Mouse (Mus musculus): ENCODE data around the gene Actl6a. TPM values are rescaled to one million over a fixed set of nuclear protein-coding genes. Genes with fewer than 3 reads are reported as not detected.
"Not testable (repeated sequence)": the region's sequence is repeated elsewhere in the genome, so short reads cannot be mapped to it uniquely, and the experiment has no call there.

Gene Actl6a
- total and polyA plus RNA-seq, 2 experiments from 2014 or later = 42.2 to 52.9 TPM

DNA sequence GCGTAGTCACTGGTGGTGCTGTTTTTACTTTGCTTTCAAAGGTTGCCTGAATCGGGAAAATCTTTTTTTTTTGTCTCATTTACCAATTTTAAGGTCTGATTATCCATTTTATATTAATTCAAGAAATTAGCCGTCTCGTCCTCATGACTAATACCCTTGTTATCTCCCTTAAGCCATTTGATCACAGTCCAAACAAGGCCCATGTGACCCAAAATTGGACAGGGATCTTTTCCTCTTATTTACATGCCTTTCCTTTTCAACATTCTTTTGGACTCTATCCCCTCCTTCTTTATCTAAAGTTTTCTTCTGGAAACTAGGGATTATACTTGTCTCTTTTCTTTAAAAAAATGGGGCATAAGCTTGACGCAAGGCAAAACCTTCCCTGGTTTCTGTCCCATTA is 14.3 kb upstream of the Actl6a start:
- no peak overlapping the region for H3K4me2 ChIP-seq (ENCODE audit: low read depth, low read length)
- TF ChIP-seq CTCF (IDR thresholded peaks at IDR 0.05; ENCODE audit: low read depth) = no peak
- no peak overlapping the region for H3K27ac ChIP-seq
- no peaks in the 10 kb centered on the region for H3K27me3 ChIP-seq (ENCODE audit: insufficient read depth, low read length)
- H3K4me3 ChIP-seq (ENCODE audit: low read length) = no peak overlapping the region
- no peak overlapping the region for H3K9ac ChIP-seq (replicated peaks; ENCODE audit: low read length)
- DNase-seq (ENCODE audit: low spot score) = no peak
- H3K9me3 ChIP-seq (ENCODE audit: low read length) = no peaks in the 10 kb centered on the region
- no peak for ATAC-seq
- no peaks in the 10 kb centered on the region for H3K36me3 ChIP-seq (ENCODE audit: insufficient read depth, low read length)
- 79% methylated on average over 5 of the region's 5 CpGs for WGBS
- no peaks in the 10 kb centered on the region for H3K4me1 ChIP-seq (ENCODE audit: insufficient read depth, low read length)

DNA sequence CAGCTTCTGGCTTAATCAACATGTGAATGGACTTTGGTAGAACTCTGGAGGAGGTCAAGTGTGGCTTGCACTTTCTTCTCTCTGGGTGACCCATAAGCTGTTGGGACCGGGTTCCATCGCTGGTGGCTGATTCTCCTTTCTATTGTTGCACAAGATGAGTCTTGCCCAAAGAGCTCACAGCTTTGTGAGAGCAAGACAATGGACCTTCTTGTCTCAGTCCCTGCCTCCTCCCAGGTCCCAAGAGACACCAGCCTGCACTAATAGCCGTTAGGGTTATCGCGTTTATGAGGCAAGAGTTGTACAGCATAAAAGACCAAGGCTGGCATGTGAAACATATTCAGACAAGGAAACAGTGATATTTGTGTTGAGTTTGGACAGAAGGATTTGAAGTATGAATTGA is 11.9 kb upstream of the Actl6a start:
- Histone ChIP-seq H3K36me3 (ENCODE audit: insufficient read depth, low read length) (no peaks in the 10 kb centered on the region), H3K4me2 (ENCODE audit: low read depth, low read length) (no peak overlapping the region), H3K27me3 (ENCODE audit: insufficient read depth, low read length) (no peaks in the 10 kb centered on the region), H3K4me3 (ENCODE audit: low read length) (no peak overlapping the region), H3K9me3 (ENCODE audit: low read length) (no peaks in the 10 kb centered on the region), H3K9ac (replicated peaks; ENCODE audit: low read length) (no peak overlapping the region), H3K4me1 (ENCODE audit: insufficient read depth, low read length) (no peaks in the 10 kb centered on the region), H3K27ac (no peak overlapping the region)
- WGBS = 53% methylated on average over 5 of the region's 5 CpGs
- ATAC-seq (no peak), DNase-seq (ENCODE audit: low spot score) (no peak)
- no peak for TF ChIP-seq CTCF (IDR thresholded peaks at IDR 0.05; ENCODE audit: low read depth)

DNA sequence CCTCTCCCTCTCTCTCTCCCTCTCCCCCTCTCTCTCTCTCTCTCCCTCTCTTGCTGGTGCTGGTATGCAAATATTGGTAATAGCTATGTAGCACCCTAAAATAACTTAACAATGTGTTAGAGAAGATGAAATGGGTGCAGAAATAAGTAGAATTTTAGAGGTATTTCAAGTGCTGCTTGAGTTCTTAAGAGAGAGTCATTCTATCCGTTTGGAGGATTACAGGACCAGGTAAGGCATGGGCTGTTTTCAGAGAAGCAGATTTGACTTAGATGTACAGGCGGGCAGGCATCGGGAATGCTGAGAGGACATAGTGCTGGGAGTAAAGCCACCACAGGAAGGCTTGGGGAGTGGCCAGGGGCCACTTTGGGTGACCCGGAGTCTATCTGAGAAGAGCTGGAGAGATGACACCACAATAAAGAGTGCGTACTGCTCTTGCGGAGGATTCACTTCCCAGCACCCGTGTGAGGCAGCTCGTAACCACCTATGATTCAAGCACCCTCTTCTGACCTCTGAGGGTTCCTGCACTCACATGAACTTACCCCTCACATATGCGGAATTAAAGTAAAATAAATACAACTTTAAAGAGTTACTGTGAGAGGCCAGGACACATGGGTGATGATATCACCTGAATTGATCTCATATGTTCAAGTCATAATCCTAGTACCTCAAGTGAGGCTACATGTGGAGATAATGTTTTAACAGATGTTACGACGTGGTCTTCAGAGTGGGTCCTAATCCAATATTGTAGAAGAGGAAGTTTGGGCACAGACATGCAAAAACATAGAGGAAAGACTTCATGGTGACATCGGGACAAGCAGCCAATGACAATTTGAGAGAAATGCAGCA is 11.1 kb upstream of the Actl6a start:
- no peaks in the 10 kb centered on the region for H3K9me3 ChIP-seq (ENCODE audit: low read length)
- TF ChIP-seq CTCF (IDR thresholded peaks at IDR 0.05; ENCODE audit: low read depth) = 0 out of 2 replicates have a peak, but pooled peaks have one; percentile 14
- H3K4me3 ChIP-seq (ENCODE audit: low read length) = no peak overlapping the region
- ATAC-seq (no peak), DNase-seq (ENCODE audit: low spot score) (no peak)
- no peaks in the 10 kb centered on the region for H3K4me1 ChIP-seq (ENCODE audit: insufficient read depth, low read length)
- WGBS = 81% methylated on average over 12 of the region's 12 CpGs
- no peaks in the 10 kb centered on the region for H3K36me3 ChIP-seq (ENCODE audit: insufficient read depth, low read length)
- H3K4me2 ChIP-seq (ENCODE audit: low read depth, low read length) = no peak overlapping the region
- H3K9ac ChIP-seq (replicated peaks; ENCODE audit: low read length) = no peak overlapping the region
- no peaks in the 10 kb centered on the region for H3K27me3 ChIP-seq (ENCODE audit: insufficient read depth, low read length)
- H3K27ac ChIP-seq = no peak overlapping the region

DNA sequence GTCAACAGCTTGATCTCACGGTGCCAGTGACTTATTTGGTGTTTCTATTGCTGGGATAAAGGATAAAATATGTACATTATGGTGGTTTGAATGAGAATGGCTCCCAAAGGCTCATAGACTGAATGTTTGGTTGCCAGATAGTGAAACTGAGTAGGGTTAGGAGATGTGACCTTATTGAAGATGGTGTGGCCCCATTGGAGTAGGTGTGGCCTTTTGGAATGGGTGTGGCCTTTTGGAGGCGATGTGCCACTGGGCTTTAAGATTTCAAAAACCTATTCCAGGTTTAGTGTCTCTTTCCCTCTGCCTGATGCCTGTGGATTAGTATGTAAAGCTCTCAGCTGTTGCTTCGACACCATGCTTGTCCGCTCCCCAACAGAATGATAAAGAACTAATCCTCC is 10.5 kb upstream of the Actl6a start:
- Histone ChIP-seq H3K4me1 (ENCODE audit: insufficient read depth, low read length) (no peaks in the 10 kb centered on the region), H3K4me3 (ENCODE audit: low read length) (no peak overlapping the region), H3K27me3 (ENCODE audit: insufficient read depth, low read length) (no peaks in the 10 kb centered on the region), H3K36me3 (ENCODE audit: insufficient read depth, low read length) (no peaks in the 10 kb centered on the region), H3K4me2 (ENCODE audit: low read depth, low read length) (no peak overlapping the region), H3K27ac (no peak overlapping the region), H3K9ac (replicated peaks; ENCODE audit: low read length) (no peak overlapping the region), H3K9me3 (ENCODE audit: low read length) (no peaks in the 10 kb centered on the region)
- ATAC-seq (no peak), DNase-seq (ENCODE audit: low spot score) (no peak)
- 87% methylated on average over 4 of the region's 4 CpGs for WGBS
- TF ChIP-seq CTCF (IDR thresholded peaks at IDR 0.05; ENCODE audit: low read depth) = no peak

DNA sequence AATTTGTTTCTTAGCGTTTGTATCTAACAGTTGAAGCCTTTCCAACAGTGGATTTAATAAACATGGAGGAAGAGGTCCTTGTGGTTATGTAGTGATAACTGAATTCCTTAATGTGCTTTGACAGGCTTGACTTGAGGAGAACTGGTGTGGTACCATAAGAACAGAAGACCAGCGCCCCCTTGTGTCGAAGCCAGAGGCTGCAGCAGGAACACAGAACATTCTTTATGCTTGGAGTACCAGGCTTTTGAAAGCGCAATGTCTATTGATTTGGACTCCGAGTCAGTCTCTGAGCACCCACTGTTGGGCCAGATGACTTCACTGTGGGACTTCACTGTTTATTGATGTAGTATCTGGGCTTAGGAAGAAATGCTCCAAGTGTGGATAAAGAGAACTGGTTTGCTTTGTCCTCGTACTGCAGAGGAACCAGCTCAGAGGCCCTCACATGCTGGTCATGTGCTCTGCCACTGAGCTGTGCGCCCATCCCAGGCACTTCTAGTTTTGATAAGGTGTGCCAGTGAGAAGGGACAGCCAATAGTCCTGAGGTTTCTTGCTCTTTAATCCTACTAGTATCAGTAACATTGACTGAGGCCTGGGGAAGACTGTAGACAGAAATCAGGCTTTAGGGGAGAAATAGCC is 7.8 kb upstream of the Actl6a start:
- H3K36me3 ChIP-seq (ENCODE audit: insufficient read depth, low read length) = no peaks in the 10 kb centered on the region
- peak; percentile 95 for DNase-seq (ENCODE audit: low spot score)
- ATAC-seq = peak; percentile 94
- no peak overlapping the region for H3K27ac ChIP-seq
- H3K4me2 ChIP-seq (ENCODE audit: low read depth, low read length) = no peak overlapping the region
- peak; percentile 96 for TF ChIP-seq CTCF (IDR thresholded peaks at IDR 0.05; ENCODE audit: low read depth)
- H3K27me3 ChIP-seq (ENCODE audit: insufficient read depth, low read length) = no peaks in the 10 kb centered on the region
- H3K4me1 ChIP-seq (ENCODE audit: insufficient read depth, low read length) = no peaks in the 10 kb centered on the region
- no peak overlapping the region for H3K9ac ChIP-seq (replicated peaks; ENCODE audit: low read length)
- H3K9me3 ChIP-seq (ENCODE audit: low read length) = no peaks in the 10 kb centered on the region
- no peak overlapping the region for H3K4me3 ChIP-seq (ENCODE audit: low read length)
- WGBS = 29% methylated on average over 7 of the region's 7 CpGs

DNA sequence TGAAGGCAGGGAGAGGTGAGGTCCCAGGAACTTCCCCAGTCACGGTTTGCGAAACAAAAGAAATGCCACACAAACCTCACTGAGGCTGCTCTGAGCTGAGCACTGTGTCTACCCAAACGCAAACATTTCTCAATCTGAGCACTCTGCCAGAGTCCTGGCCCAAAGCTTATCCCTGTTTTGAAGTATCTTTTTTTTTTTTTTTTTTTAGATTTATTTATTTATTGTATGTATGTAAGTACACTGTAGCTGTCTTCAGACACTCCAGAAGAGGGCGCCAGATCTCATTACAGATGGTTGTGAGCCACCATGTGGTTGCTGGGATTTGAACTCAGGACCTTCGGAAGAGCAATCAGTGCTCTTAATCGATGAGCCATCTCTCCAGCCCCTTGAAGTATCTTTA is 2.1 kb upstream of the Actl6a start:
- H3K27ac ChIP-seq; H3K4me3 ChIP-seq (ENCODE audit: low read length); H3K27me3 ChIP-seq (ENCODE audit: insufficient read depth, low read length); ATAC-seq; H3K9ac ChIP-seq (replicated peaks; ENCODE audit: low read length); H3K36me3 ChIP-seq (ENCODE audit: insufficient read depth, low read length); H3K9me3 ChIP-seq (ENCODE audit: low read length); H3K4me1 ChIP-seq (ENCODE audit: insufficient read depth, low read length); H3K4me2 ChIP-seq (ENCODE audit: low read depth, low read length); DNase-seq (ENCODE audit: low spot score): not testable (repeated sequence)
- WGBS = 91% methylated on average over 6 of the region's 6 CpGs

DNA sequence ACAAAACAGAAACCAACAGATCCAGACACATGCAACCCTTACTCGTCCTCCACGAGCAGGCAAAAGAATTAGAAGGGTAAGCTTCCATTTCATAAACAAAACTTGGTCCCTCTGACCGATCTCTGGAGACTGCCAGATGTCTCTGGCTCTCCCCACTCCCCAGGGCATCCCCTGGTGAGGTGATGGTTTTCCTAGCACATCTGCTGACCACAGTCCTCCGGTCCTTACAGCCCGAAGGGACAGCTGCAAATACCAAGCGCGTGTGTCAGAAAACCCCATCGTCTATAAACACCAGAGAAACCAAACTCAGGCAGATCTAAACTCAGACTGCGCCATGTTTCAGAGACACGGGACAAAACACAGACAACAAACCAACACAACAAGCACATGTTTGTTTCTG is 1.5 kb upstream of the Actl6a start:
- not testable (repeated sequence) for H3K4me3 ChIP-seq (ENCODE audit: low read length); H3K27me3 ChIP-seq (ENCODE audit: insufficient read depth, low read length); H3K9me3 ChIP-seq (ENCODE audit: low read length); ATAC-seq; H3K4me1 ChIP-seq (ENCODE audit: insufficient read depth, low read length); H3K36me3 ChIP-seq (ENCODE audit: insufficient read depth, low read length); DNase-seq (ENCODE audit: low spot score); H3K27ac ChIP-seq; H3K4me2 ChIP-seq (ENCODE audit: low read depth, low read length); H3K9ac ChIP-seq (replicated peaks; ENCODE audit: low read length)
- 94% methylated on average over 10 of the region's 10 CpGs for WGBS

Data from hindbrain, postnatal 0 days (tissue).